Mouse (Mus musculus): ENCODE results near the gene AC124108.1. TPM values are rescaled to one million over a fixed set of nuclear protein-coding genes. Genes with fewer than 3 reads are reported as not detected.

The AC124108.1 gene
- polyA plus RNA-seq (2015; fragmentation: Nextera tagmentation; extraction: Ambion mirVana), result 0.02 and 0.06 TPM in 2 replicates

GRCm38 (mm10) chr1:132191093-132191785, at the start of gene AC124108.1, which contains the start of gene Lemd1:
TSS of gene AC124108.1 (plus strand) at chr1:132191457.
TSS of gene Lemd1 (plus strand) at chr1:132191431.
- H3K9ac ChIP-seq (ENCODE audit: low read length), result peak within 1 kb of the TSS; percentile 54
- peaks cover 12% of the 10 kb centered on the region for H3K27me3 ChIP-seq (ENCODE audit: control insufficient read depth, insufficient read depth, low read length)
- ATAC-seq (ENCODE audit: low FRiP score, low TSS enrichment) (no peak), DNase-seq (ENCODE audit: low spot score) (no peak)
- WGBS, result 1% methylated on average over 32 of the region's 34 CpGs
- H3K36me3 ChIP-seq (ENCODE audit: control insufficient read depth, insufficient read depth, low read length), result no peaks in the 10 kb centered on the region
- TF ChIP-seq EP300 (optimal IDR thresholded peaks at IDR 0.05) (no peak), CTCF (IDR thresholded peaks at IDR 0.05; ENCODE audit: low read depth) (no peak)
- peaks cover 12% of the 10 kb centered on the region; the same call in 1 of the 2 replicates for H3K4me1 ChIP-seq (replicated peaks; ENCODE audit: control insufficient read depth, insufficient read depth)
- no peaks in the 10 kb centered on the region for H3K9me3 ChIP-seq (ENCODE audit: control insufficient read depth, low read length)
- H3K4me3 ChIP-seq (ENCODE audit: low read depth, low read length), result peak within 1 kb of the TSS; percentile 51
- no peak within 1 kb of the TSS for H3K27ac ChIP-seq (replicated peaks)
- H3K4me2 ChIP-seq (replicated peaks; ENCODE audit: low read depth), result peak within 1 kb of the TSS; percentile 91

- no peak for ATAC-seq (ENCODE audit: low FRiP score, low TSS enrichment)
- WGBS, result 69% methylated on average over 13 of the region's 13 CpGs
- no peak for TF ChIP-seq EP300 (optimal IDR thresholded peaks at IDR 0.05)
- no peak for TF ChIP-seq CTCF (IDR thresholded peaks at IDR 0.05; ENCODE audit: low read depth)
Observed at GRCm38 (mm10) chr1:132141753-132142152, 49.5 kb upstream of the AC124108.1 start.

DNA sequence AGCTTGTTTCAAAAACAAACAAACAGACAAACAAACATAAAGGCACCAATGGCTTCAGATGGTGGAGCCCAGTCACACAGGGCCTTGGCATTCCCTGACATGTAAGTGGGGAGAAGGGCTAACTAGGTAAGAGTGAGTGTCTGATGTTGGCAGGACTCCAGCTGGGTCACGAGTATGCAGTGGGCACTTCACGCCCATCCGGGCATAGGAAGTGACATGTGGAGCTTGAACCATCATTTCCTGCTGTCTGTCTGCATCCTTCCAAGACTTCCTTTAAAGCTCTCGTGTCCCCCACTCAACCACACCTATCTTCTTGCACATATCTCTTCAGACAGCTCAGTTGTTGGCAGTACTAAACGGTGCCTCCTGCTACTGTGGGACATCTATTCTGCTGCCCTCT, 48.2 kb upstream of the AC124108.1 start:
- no peak overlapping the region for H3K4me2 ChIP-seq (replicated peaks; ENCODE audit: low read depth)
- WGBS, result 58% methylated on average over 5 of the region's 5 CpGs

More at GRCm38 (mm10) chr1:132141753-132142152, 49.5 kb upstream of the AC124108.1 start:
- DNase-seq (ENCODE audit: low spot score), result no peak
- Histone ChIP-seq H3K27ac (replicated peaks) (no peak overlapping the region), H3K27me3 (ENCODE audit: control insufficient read depth, insufficient read depth, low read length) (no peaks in the 10 kb centered on the region), H3K9me3 (ENCODE audit: control insufficient read depth, low read length) (no peaks in the 10 kb centered on the region), H3K4me3 (ENCODE audit: low read depth, low read length) (no peak overlapping the region), H3K36me3 (ENCODE audit: control insufficient read depth, insufficient read depth, low read length) (no peaks in the 10 kb centered on the region), H3K4me1 (replicated peaks; ENCODE audit: control insufficient read depth, insufficient read depth) (0 out of 2 replicates have a peak, but pooled peaks cover 7% of the 10 kb centered on the region), H3K9ac (ENCODE audit: low read length) (no peak overlapping the region), H3K4me2 (replicated peaks; ENCODE audit: low read depth) (no peak overlapping the region)

DNA sequence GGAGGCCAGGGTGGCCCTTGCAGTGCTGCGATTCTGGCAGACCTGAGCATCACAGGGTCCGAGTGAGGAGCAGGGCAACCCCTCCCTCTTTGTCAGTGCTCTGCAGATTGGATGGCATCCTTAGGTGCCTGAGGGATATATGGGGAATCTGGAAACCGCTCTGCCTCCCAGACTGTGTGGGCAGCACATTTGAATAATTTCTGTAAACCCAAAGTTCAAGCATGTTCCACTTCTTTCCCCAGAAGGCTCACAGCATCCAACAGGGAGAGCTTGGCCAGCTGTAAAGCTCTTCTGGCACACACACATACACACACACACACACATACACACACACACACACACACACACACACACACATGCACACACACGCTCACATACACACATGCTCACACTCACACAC, 47.5 kb upstream of the AC124108.1 start:
- ATAC-seq (ENCODE audit: low FRiP score, low TSS enrichment) (no peak), DNase-seq (ENCODE audit: low spot score) (no peak)
- no peaks in the 10 kb centered on the region for H3K9me3 ChIP-seq (ENCODE audit: control insufficient read depth, low read length)
- H3K4me1 ChIP-seq (replicated peaks; ENCODE audit: control insufficient read depth, insufficient read depth), result 0 out of 2 replicates have a peak, but pooled peaks cover 5% of the 10 kb centered on the region
- 72% methylated on average over 4 of the region's 4 CpGs for WGBS
- no peak overlapping the region for H3K4me3 ChIP-seq (ENCODE audit: low read depth, low read length)
- no peaks in the 10 kb centered on the region for H3K36me3 ChIP-seq (ENCODE audit: control insufficient read depth, insufficient read depth, low read length)
- H3K27me3 ChIP-seq (ENCODE audit: control insufficient read depth, insufficient read depth, low read length), result no peaks in the 10 kb centered on the region
- TF ChIP-seq CTCF (IDR thresholded peaks at IDR 0.05; ENCODE audit: low read depth) (no peak), EP300 (optimal IDR thresholded peaks at IDR 0.05) (no peak)
- no peak overlapping the region for H3K9ac ChIP-seq (ENCODE audit: low read length)
- H3K27ac ChIP-seq (replicated peaks), result no peak overlapping the region
- H3K4me2 ChIP-seq (replicated peaks; ENCODE audit: low read depth), result no peak overlapping the region

More for the DNA sequence above, 48.2 kb upstream of the AC124108.1 start:
- no peak for TF ChIP-seq EP300 (optimal IDR thresholded peaks at IDR 0.05)
- TF ChIP-seq CTCF (IDR thresholded peaks at IDR 0.05; ENCODE audit: low read depth), result no peak
- no peak for DNase-seq (ENCODE audit: low spot score)
- Histone ChIP-seq H3K9ac (ENCODE audit: low read length) (no peak overlapping the region), H3K27me3 (ENCODE audit: control insufficient read depth, insufficient read depth, low read length) (no peaks in the 10 kb centered on the region), H3K4me1 (replicated peaks; ENCODE audit: control insufficient read depth, insufficient read depth) (0 out of 2 replicates have a peak, but pooled peaks cover 7% of the 10 kb centered on the region), H3K4me3 (ENCODE audit: low read depth, low read length) (no peak overlapping the region), H3K27ac (replicated peaks) (no peak overlapping the region), H3K9me3 (ENCODE audit: control insufficient read depth, low read length) (no peaks in the 10 kb centered on the region), H3K36me3 (ENCODE audit: control insufficient read depth, insufficient read depth, low read length) (no peaks in the 10 kb centered on the region)
- no peak for ATAC-seq (ENCODE audit: low FRiP score, low TSS enrichment)

- no peak overlapping the region for H3K4me3 ChIP-seq (ENCODE audit: low read depth, low read length)
- H3K4me1 ChIP-seq (replicated peaks; ENCODE audit: control insufficient read depth, insufficient read depth), result 0 out of 2 replicates have a peak, but pooled peaks cover 4% of the 10 kb centered on the region
- TF ChIP-seq CTCF (IDR thresholded peaks at IDR 0.05; ENCODE audit: low read depth) (no peak), EP300 (optimal IDR thresholded peaks at IDR 0.05) (no peak)
- no peak overlapping the region for H3K4me2 ChIP-seq (replicated peaks; ENCODE audit: low read depth)
- no peak for ATAC-seq (ENCODE audit: low FRiP score, low TSS enrichment)
- H3K27ac ChIP-seq (replicated peaks), result no peak overlapping the region
- no peaks in the 10 kb centered on the region for H3K9me3 ChIP-seq (ENCODE audit: control insufficient read depth, low read length)
- 34% methylated on average over 2 of the region's 2 CpGs for WGBS
- no peak for DNase-seq (ENCODE audit: low spot score)
- H3K9ac ChIP-seq (ENCODE audit: low read length), result no peak overlapping the region
- H3K36me3 ChIP-seq (ENCODE audit: control insufficient read depth, insufficient read depth, low read length), result no peaks in the 10 kb centered on the region
- no peaks in the 10 kb centered on the region for H3K27me3 ChIP-seq (ENCODE audit: control insufficient read depth, insufficient read depth, low read length)
Observed at GRCm38 (mm10) chr1:132144223-132144622, 47.0 kb upstream of the AC124108.1 start.

GRCm38 (mm10) chr1:132144837-132145236, 46.4 kb upstream of the AC124108.1 start:
- Histone ChIP-seq H3K4me2 (replicated peaks; ENCODE audit: low read depth) (no peak overlapping the region), H3K27ac (replicated peaks) (no peak overlapping the region), H3K36me3 (ENCODE audit: control insufficient read depth, insufficient read depth, low read length) (no peaks in the 10 kb centered on the region), H3K9me3 (ENCODE audit: control insufficient read depth, low read length) (no peaks in the 10 kb centered on the region), H3K9ac (ENCODE audit: low read length) (no peak overlapping the region), H3K4me1 (replicated peaks; ENCODE audit: control insufficient read depth, insufficient read depth) (0 out of 2 replicates have a peak, but pooled peaks cover 1% of the 10 kb centered on the region), H3K4me3 (ENCODE audit: low read depth, low read length) (no peak overlapping the region), H3K27me3 (ENCODE audit: control insufficient read depth, insufficient read depth, low read length) (no peaks in the 10 kb centered on the region)
- WGBS, result 80% methylated on average over 3 of the region's 3 CpGs
- DNase-seq (ENCODE audit: low spot score), result no peak
- no peak for ATAC-seq (ENCODE audit: low FRiP score, low TSS enrichment)
- TF ChIP-seq CTCF (IDR thresholded peaks at IDR 0.05; ENCODE audit: low read depth), result no peak
- no peak for TF ChIP-seq EP300 (optimal IDR thresholded peaks at IDR 0.05)

Data from stomach, postnatal 0 days (tissue).